Mouse (Mus musculus) hindbrain, embryonic 10.5 days (tissue): Measurements from ENCODE around the gene Myh13. TPM values are rescaled to one million over a fixed set of nuclear protein-coding genes. Genes with fewer than 3 reads are reported as not detected.

Source experiments
- DNase-seq: peaks from one replicate; pipeline ENCODE4 v3.0.0-alpha.2; 2017; ENCODE audit warnings: low spot score
- H3K27ac ChIP-seq: fragments of 300-500 bp; sonication (generic); 2 replicates; pipeline ENCODE4 v1.5.1; 2016; ENCODE audit warnings: mild to moderate bottlenecking, moderate library complexity
- H3K27me3 ChIP-seq: fragments of 300-500 bp; sonication (generic); 2 replicates; pipeline ENCODE4 v1.6.1; 2016; ENCODE audit warnings: mild to moderate bottlenecking; ENCODE audit not compliant: poor library complexity, insufficient read depth, severe bottlenecking
- H3K36me3 ChIP-seq: fragments of 300-500 bp; sonication (generic); 2 replicates; pipeline ENCODE4 v1.6.1; 2016; ENCODE audit warnings: mild to moderate bottlenecking, moderate library complexity
- H3K4me1 ChIP-seq: fragments of 300-500 bp; sonication (generic); replicated peaks from 2 replicates; pipeline ENCODE4 v1.6.1; 2016; ENCODE audit warnings: mild to moderate bottlenecking
- H3K4me3 ChIP-seq: fragments of 300-500 bp; sonication (generic); 2 replicates; pipeline ENCODE4 v1.5.1; 2016; ENCODE audit warnings: mild to moderate bottlenecking, moderate library complexity
- H3K9me3 ChIP-seq: fragments of 300-500 bp; sonication (generic); 2 replicates; pipeline ENCODE4 v1.6.1; 2016; ENCODE audit warnings: mild to moderate bottlenecking, moderate library complexity
- WGBS: fragments of 180-500 bp; shearing (Covaris S2); methylation state at CpG from one replicate; pipeline ENCODE4 v1.1.7; 2016; 5-methylcytosine and 5-hydroxymethylcytosine counted together
- polyA plus RNA-seq: library from polyadenylated mRNA; unstranded; fragments of >200 nt; fragmentation: Nextera tagmentation; extraction: Ambion mirVana; gene quantifications from 2 replicates; pipeline ENCODE4 v1.2.1, GENCODE M21; 2016

Myh13 gene
- polyA plus RNA-seq, 1 experiment from 2014 or later: not detected

DNA sequence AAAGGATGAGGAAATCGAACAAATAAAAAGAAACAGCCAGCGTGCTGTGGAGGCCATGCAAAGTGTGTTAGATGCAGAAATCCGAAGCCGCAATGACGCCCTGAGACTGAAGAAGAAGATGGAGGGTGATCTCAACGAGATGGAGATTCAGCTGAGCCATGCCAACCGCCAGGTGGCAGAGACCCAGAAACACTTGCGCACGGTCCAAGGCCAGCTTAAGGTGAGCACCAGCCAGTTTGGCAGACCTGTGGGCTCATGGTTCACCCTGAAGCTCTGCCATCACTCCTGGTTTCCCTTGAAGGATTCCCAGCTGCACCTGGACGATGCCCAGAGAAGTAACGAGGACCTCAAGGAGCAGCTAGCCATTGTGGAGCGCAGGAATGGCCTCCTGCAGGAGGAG lies 43.1 kb downstream of the Myh13 start:
- WGBS: 92% methylated on average over 12 of the region's 12 CpGs
- DNase-seq: no peak
- Histone ChIP-seq H3K27me3 (no peaks in the 10 kb centered on the region), H3K27ac (no peak overlapping the region), H3K36me3 (no peaks in the 10 kb centered on the region), H3K9me3 (no peaks in the 10 kb centered on the region), H3K4me1 (no peaks in the 10 kb centered on the region), H3K4me3 (no peak overlapping the region)

GRCm38 (mm10) chr11:67364986-67365721 lies 43.7 kb downstream of the Myh13 start:
- H3K4me3 ChIP-seq: no peak overlapping the region
- H3K27me3 ChIP-seq: no peaks in the 10 kb centered on the region
- no peaks in the 10 kb centered on the region for H3K4me1 ChIP-seq
- H3K27ac ChIP-seq: no peak overlapping the region
- DNase-seq: no peak
- 92% methylated on average over 14 of the region's 14 CpGs for WGBS
- no peaks in the 10 kb centered on the region for H3K9me3 ChIP-seq
- no peaks in the 10 kb centered on the region for H3K36me3 ChIP-seq

- WGBS: 78% methylated on average over 9 of the region's 9 CpGs
Measured at GRCm38 (mm10) chr11:67366936-67367335, 45.5 kb downstream of the Myh13 start.

GRCm38 (mm10) chr11:67373333-67373732 lies 51.9 kb downstream of the Myh13 start:
- H3K4me1 ChIP-seq: no peaks in the 10 kb centered on the region
- 68% methylated on average over 2 of the region's 2 CpGs for WGBS
- no peak overlapping the region for H3K4me3 ChIP-seq
- DNase-seq: peak; percentile 23
- peaks cover 42% of the 10 kb centered on the region for H3K27me3 ChIP-seq
- no peaks in the 10 kb centered on the region for H3K9me3 ChIP-seq
- H3K27ac ChIP-seq: no peak overlapping the region
- no peaks in the 10 kb centered on the region for H3K36me3 ChIP-seq

More at GRCm38 (mm10) chr11:67366936-67367335, 45.5 kb downstream of the Myh13 start:
- Histone ChIP-seq H3K4me3 (no peak overlapping the region), H3K27ac (no peak overlapping the region), H3K36me3 (no peaks in the 10 kb centered on the region), H3K27me3 (no peaks in the 10 kb centered on the region), H3K9me3 (no peaks in the 10 kb centered on the region), H3K4me1 (no peaks in the 10 kb centered on the region)
- DNase-seq: no peak

GRCm38 (mm10) chr11:67376308-67376707 lies 54.9 kb downstream of the Myh13 start:
- Histone ChIP-seq H3K9me3 (no peaks in the 10 kb centered on the region), H3K36me3 (no peaks in the 10 kb centered on the region), H3K4me1 (peaks cover 23% of the 10 kb centered on the region), H3K4me3 (no peak overlapping the region), H3K27ac (no peak overlapping the region), H3K27me3 (peaks cover 64% of the 10 kb centered on the region)
- no peak for DNase-seq

DNA sequence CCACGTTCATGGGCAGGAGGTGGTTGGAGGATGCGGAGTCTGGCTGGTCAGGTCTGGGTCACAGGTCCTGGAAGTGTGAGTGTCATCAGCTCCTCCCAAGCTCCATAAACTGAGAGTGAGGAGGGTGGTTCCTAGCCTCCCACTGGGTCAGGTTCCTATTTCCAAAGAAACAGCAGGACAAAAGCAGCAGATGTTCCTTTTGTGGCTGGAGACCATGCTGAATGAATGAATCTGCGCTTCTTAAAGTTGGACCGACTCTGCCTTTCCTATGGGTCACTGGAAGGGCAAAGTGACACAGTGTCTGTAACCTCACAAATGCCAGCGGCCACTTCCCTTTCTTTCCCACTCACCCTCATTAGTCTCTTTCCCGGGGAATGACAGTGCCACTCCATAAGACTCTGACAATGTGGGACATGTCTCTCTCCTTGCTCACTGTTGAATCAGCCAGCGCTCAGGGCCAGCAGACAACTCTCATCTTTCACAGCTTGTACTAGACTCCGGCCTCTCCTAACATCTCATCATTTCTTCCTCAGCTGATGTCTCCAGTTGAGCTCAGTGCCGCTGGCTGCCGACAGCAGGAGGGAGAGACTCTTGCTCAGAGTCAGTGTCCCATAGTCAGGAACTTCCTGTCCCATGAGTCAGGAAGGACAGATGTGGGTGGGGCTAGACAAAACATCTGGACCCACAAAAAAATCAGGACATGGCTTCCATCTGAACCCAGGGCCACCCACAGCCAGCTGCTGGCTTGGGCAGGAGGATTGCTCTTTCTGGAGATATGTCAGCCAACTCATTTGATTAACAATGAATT lies 58.4 kb downstream of the Myh13 start:
- 22% methylated on average over 10 of the region's 10 CpGs for WGBS
- H3K4me1 ChIP-seq: peaks cover 23% of the 10 kb centered on the region
- H3K9me3 ChIP-seq: no peaks in the 10 kb centered on the region
- no peaks in the 10 kb centered on the region for H3K36me3 ChIP-seq
- H3K27me3 ChIP-seq: peaks cover 79% of the 10 kb centered on the region
- H3K4me3 ChIP-seq: no peak overlapping the region
- H3K27ac ChIP-seq: peak overlapping the region; percentile 62
- peak; percentile 58 for DNase-seq

DNA sequence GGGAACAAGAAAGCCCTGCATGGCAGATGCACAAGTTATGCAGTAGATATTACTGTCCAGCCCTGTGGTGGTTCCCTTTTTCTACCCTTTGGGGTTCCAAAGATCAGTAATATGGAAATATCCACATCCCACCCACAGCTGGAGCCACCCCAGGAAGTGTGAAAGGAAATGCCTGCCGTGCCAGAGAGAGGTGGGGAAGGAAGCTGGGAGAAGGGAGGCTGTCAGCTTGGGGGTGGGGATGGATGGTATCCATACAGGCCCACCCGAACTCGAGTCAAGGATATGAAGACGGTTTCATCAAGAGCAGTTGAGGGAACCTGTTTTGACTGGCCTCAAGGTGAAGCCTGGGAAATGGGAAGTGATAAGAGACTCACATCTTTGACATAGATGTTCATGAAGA lies 60.4 kb downstream of the Myh13 start:
- H3K4me3 ChIP-seq: no peak overlapping the region
- H3K4me1 ChIP-seq: peaks cover 26% of the 10 kb centered on the region
- H3K36me3 ChIP-seq: no peaks in the 10 kb centered on the region
- no peak overlapping the region for H3K27ac ChIP-seq
- peaks cover 74% of the 10 kb centered on the region for H3K27me3 ChIP-seq
- WGBS: 82% methylated on average over 4 of the region's 4 CpGs
- H3K9me3 ChIP-seq: no peaks in the 10 kb centered on the region
- no peak for DNase-seq

- Histone ChIP-seq H3K9me3 (peaks cover 3% of the 10 kb centered on the region; the same call in 1 of the 2 replicates), H3K36me3 (no peaks in the 10 kb centered on the region), H3K27me3 (peaks cover 57% of the 10 kb centered on the region), H3K4me1 (peaks cover 19% of the 10 kb centered on the region), H3K27ac (no peak overlapping the region), H3K4me3 (no peak overlapping the region)
- WGBS: 90% methylated on average over 7 of the region's 7 CpGs
- no peak for DNase-seq
Measured at GRCm38 (mm10) chr11:67384653-67385052, 63.2 kb downstream of the Myh13 start.

GRCm38 (mm10) chr11:67386815-67387415 lies 65.5 kb downstream of the Myh13 start:
- H3K4me3 ChIP-seq: no peak overlapping the region
- H3K27me3 ChIP-seq: peaks cover 38% of the 10 kb centered on the region; the same call in 1 of the 2 replicates
- H3K27ac ChIP-seq: no peak overlapping the region
- 23% methylated on average over 8 of the region's 8 CpGs for WGBS
- no peak for DNase-seq
- no peaks in the 10 kb centered on the region for H3K36me3 ChIP-seq
- peaks cover 8% of the 10 kb centered on the region; the same call in 1 of the 2 replicates for H3K4me1 ChIP-seq
- H3K9me3 ChIP-seq: peaks cover 3% of the 10 kb centered on the region; the same call in 1 of the 2 replicates

DNA sequence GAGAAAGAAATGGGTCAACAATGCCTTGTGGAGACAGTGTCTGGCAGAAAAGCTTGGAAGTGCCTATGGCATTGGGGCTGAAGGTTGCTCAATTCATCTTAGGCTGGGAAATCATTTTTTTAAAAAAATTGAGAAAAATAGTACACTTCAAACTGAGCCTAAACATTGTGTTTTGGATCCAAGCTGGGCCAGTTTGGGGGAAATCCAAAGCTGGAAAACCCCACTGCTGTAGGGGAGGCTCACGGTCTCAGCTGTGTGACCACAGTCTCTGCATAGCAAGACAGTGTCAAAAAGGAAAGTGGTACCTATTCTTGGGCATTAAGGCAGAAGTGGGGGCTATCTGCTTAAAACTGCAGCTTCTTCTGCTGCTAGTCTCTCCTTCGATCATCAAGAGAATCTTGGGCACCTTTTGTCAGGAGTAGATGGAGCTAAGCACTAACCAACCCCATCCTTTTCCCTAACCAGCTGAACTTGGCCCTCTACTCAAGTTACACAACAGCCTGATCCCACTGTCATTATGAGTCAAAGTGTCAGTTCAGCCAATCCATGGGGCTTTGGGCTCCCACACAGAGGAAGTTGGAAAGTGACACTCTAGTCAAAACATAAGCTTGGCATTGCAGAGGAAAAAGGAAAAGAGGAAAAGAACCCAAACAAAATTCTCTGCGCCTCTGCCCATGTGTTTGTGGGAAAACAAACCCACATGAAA lies 69.4 kb downstream of the Myh13 start:
- no peak for DNase-seq
- peaks cover 8% of the 10 kb centered on the region; the same call in 1 of the 2 replicates for H3K4me1 ChIP-seq
- no peaks in the 10 kb centered on the region for H3K36me3 ChIP-seq
- peaks cover 11% of the 10 kb centered on the region; the same call in 1 of the 2 replicates for H3K27me3 ChIP-seq
- H3K4me3 ChIP-seq: no peak overlapping the region
- peaks cover 3% of the 10 kb centered on the region; the same call in 1 of the 2 replicates for H3K9me3 ChIP-seq
- no peak overlapping the region for H3K27ac ChIP-seq
- WGBS: 77% methylated on average over 3 of the region's 3 CpGs

DNA sequence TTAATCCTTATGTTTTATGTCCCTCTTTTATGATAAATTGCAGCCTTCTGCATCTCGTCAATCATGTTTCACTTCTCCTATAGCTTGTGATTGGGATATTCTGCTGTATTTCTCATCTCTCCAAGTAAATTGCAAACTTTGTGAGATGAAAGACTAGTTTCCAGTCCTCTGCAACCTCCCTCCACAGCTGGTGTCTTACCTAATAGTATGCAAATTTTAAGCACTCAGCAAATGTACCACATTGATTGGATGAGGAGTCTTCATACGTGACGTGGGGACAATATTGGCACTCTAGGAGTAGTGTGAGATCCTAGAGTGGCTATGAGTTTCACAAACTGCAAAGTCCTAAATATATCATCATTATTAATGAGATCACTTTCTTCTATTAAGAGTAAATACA lies 70.9 kb downstream of the Myh13 start:
- Histone ChIP-seq H3K27ac (no peak overlapping the region), H3K9me3 (peaks cover 3% of the 10 kb centered on the region; the same call in 1 of the 2 replicates), H3K36me3 (no peaks in the 10 kb centered on the region), H3K4me3 (no peak overlapping the region), H3K4me1 (no peaks in the 10 kb centered on the region), H3K27me3 (peaks cover 7% of the 10 kb centered on the region; the same call in 1 of the 2 replicates)
- no peak for DNase-seq
- WGBS: 91% methylated on average over 3 of the region's 3 CpGs

GRCm38 (mm10) chr11:67400956-67401355 lies 79.5 kb downstream of the Myh13 start:
- no peak for DNase-seq
- Histone ChIP-seq H3K4me3 (no peak overlapping the region), H3K27ac (no peak overlapping the region), H3K27me3 (no peaks in the 10 kb centered on the region), H3K36me3 (no peaks in the 10 kb centered on the region), H3K4me1 (no peaks in the 10 kb centered on the region), H3K9me3 (no peaks in the 10 kb centered on the region)
- WGBS: 90% methylated on average over 5 of the region's 5 CpGs
